Mouse (Mus musculus): Measurements from ENCODE around the gene Abtb2. TPM values are rescaled to one million over a fixed set of nuclear protein-coding genes. Genes with fewer than 3 reads are reported as not detected.

The Abtb2 gene
- total RNA-seq (2023) = 1 to 10 TPM; 8.0 to 9.3 TPM

GRCm38 (mm10) chr2:103565732-103566422 lies at the start of gene Abtb2:
Abtb2 (plus strand) TSS chr2:103566310.

GRCm38 (mm10) chr2:103760906-103761716 lies 195.0 kb downstream of the Abtb2 start, which contains the start of gene Nat10:
Nat10 (minus strand) TSS chr2:103761270.

Other genes with a start within 250 kb of the Abtb2 start
- gene Elf5, start 154.6 kb upstream of the Abtb2 start, total RNA-seq (2023) = not detected
- gene Cat, start 81.2 kb upstream of the Abtb2 start, total RNA-seq (2023) = 10 to 100 TPM; 74.7 to 75.9 TPM
- gene Nat10, start 195.0 kb downstream of the Abtb2 start, total RNA-seq (2023) = 10 to 100 TPM; 77.1 to 88.3 TPM
- 100 to 1,000 TPM; 366 to 383 TPM for gene Caprin1, start 231.3 kb downstream of the Abtb2 start, total RNA-seq (2023)